Mouse (Mus musculus) ovary, postnatal 10 days (tissue): Measurements from ENCODE around the gene Sec14l1.

ENCODE experiments used
- DNase-seq: peaks from one replicate; pipeline ENCODE4 v3.0.0; 2022; ENCODE audit warnings: low spot score

Sec14l1 gene

DNA sequence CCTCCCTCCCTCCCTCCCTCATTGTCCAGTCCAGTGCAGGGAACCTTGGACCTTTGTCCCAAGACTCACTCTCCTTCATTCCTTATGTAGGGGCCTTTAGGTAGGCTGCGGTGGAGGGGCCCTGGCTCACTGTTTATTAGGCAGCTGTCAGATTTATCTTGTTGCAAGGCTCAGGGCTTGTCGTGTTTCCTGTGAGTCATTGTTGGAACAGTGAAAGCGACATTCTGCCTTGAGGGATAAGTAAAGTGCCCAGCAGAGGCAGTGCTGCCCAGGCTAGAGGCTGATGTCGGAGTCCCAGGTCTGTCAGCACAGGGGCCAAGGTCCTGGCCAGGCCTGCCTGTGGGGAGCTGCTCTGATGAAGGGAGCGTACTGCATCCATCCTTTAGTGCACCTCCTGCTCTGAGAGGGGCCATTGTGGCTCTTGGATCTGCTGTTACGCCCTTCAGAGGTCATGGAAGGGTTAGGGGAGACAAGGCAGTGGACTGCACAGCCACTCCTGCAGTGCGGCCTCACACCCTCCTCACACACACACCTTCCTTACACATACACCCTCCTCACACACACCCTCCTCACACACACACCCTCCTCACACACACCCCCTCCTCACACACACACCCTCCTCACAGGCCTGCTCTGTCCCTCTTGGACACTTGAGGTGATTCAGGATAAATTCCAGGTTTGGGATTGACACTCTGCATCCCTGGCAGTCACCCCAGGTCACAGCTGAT is 39.3 kb downstream of the Sec14l1 start:
- DNase-seq: no peak

DNA sequence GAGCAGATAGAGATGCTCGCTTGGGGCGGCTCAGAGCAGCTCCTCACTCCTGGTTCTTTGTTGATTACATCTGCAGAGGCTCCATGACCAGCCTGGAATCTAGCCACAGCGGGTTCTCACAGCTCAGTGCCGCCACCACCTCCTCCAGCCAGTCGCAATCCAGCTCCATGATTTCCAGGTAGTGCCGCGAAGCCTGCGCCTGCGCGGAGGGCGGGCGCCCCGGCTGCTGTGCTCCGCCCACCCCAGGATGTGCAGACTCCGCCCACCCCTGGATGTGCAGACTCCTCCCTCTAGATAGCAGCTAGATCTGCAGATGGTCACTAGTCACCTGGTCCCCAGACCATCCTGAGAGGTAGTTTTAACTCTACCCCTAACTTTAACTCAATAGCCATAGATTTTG is 41.8 kb downstream of the Sec14l1 start:
- no peak for DNase-seq

DNA sequence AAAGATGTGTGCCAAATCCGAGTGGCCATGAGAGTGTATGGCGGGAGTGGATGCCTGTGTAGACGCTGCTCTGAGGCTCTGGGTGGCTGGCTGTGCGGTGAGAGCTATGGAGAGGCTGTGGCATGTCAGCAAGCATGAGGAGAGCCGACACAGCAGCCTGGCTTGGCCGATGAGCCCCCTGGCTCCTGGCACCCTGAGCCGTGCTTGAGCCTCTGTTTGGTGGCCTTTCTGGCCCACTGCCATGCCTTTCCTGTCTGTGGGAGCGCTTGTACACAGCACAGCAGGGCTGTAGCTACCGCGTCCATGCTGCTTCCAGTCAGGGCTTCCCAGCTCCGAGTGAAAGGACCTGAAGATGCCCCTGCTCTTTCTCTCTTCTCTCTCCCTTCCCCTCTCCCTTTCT is 43.4 kb downstream of the Sec14l1 start:
- DNase-seq: no peak

DNA sequence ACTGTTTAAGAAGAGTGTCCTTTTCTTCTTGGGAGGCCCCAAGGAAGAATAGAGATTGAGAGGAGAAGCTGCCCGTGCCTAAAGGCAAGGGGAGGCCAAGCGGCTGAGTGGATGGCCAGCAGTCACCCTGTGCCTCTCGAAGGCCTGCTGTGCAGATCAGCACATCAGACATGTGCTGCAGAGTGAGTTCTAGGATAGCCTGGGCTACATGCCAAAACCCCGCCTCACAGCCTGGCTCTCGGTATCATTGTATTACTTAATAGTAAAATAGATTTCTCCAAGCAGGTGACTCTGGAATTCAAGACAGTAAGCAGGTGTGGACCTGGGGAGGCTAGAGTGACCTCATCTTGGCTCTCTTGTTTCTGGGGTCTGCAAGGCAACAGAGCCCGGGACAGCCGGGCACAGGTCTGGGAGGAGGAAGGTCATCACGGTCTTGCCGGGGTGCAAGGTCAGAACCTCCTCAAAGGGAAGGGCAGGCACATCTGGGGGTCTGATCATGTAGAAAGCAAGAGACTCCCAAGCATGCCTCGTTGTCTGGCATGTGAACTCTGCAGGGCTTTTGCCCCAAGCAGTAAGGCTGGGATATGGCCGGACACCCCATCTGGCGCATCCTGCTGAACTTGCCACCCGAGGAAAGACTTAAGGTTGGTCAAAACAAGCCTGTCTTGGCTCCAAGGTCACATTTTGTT is 44.4 kb downstream of the Sec14l1 start:
- no peak for DNase-seq

DNA sequence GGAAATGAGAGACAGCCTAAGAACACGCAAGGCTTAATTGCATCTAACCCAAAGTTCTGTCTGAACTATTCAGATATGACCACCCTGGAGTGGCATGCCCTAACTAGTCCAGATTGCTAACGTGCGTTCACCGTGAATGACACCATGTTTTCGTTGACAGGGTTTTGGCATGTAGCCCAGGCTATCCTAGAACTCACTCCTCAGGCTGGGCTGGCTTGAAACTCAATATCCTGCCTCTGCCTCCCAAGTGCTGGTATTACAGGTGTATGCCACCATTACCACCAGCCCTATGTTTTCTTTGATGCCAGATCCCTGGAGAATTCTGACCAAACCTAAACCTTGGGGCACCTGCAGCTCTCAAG is 45.0 kb downstream of the Sec14l1 start:
- no peak for DNase-seq

DNA sequence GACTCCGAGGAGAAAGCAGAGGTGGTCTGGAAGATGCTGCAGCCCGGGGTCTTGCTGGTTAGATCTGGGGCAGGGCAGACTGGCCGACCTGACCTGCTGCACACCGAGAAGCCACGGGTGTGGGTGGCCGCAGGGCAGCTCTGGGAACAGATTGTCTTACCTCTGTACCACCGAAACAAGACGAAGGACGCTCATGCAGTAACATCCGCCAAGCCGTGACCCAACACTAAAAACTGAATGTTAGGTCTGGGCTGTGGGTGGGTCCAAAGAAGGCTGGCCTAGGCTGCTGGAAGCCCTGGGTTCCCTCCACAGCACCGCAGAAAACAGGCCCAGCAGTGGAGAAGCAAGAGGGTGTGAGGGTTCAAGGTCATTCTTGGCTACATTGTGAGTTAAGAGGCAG is 45.8 kb downstream of the Sec14l1 start:
- DNase-seq: no peak

DNA sequence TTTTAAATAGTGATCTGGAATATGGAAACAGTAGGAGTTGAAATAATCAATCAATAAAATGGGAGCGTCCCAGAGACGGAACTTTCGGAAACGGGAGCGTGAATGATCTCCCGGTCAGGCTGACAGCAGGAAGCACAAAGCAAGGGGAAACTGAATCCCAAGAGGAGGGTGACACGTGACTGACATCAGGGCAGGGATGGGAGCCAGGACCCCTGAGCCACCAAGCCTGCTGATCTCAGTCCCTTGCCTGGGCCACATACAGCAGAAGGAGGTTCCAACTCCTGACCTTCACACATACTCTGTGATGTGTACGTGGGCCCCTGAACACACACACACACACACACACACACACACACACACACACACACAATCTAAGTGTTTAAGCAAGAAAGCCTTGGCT is 46.6 kb downstream of the Sec14l1 start:
- no peak for DNase-seq

DNA sequence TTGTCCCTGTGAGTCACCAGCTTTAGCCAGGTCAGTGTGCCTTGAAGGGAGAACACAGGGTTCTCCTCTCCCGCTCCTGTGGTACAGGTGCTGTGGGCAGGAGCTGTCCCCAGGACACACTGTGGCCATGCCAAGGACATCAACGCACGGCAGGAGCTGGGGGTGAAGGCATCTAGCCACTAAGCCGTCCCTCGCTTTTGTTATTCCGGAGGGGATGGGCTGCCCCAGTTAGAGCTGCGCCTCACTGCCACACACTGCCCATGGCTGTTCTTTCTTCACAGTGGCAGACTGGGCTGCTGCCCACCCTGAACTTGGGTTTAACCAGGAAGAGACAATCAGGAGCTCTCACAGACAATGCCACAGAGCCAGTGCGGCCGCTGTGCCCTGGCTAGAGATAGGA is 48.1 kb downstream of the Sec14l1 start:
- DNase-seq: no peak

DNA sequence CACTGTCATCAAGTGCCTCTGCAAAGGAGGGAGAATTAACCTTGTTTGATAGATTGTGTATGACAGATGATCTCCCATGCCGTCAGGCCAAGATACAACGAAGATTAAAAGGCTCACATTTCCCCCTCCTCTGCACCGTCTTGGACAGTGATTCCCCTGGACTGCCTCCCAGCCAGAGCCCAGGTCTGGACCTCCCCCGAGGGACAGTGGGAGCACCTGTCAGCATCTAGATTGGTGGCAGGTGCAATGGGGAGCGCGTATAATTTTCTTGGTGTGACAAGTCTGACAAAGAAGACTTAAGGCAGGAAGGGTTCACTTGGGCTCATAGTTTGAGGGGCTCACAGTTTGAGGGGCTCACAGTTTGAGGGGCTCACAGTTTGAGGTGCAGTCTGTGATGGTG is 48.8 kb downstream of the Sec14l1 start:
- DNase-seq: no peak

DNA sequence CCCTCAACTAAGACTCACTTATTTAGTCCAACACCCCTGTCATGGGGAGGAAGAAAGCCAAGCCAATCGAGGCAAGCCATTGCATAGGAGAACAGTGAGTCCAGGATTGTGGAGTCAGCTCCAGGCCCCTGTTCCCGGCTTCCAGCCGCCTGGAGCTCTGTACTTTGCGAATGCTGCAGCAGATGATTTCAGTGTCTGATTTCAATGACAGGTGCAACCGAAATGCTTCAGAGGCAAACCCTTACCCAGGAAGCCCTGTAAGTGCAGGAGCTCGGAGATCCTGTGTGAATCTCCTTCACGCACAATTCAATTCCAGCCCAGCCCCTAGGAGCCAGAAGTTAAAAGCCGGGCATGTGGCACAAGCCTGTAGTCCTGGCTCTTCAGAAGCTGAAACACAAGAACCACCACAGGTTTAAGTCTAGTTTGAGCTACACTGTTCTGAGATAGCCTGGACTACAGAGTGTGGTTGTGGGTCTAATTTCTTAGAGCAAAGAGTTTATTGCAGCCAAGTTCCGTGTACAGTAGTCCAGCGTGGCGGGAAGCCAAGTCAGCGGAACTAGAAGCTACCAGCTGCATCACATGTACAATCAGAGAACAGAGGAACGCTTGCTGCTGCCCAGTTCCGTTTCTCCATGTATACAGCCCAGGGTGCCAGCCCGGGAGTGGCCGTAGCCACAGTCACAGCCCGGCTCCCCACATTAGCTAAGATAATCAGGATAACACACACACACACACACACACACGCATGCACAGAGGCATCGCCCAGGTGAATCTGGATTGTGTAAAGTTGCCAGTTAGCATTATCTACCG is 53.5 kb downstream of the Sec14l1 start:
- no peak for DNase-seq

DNA sequence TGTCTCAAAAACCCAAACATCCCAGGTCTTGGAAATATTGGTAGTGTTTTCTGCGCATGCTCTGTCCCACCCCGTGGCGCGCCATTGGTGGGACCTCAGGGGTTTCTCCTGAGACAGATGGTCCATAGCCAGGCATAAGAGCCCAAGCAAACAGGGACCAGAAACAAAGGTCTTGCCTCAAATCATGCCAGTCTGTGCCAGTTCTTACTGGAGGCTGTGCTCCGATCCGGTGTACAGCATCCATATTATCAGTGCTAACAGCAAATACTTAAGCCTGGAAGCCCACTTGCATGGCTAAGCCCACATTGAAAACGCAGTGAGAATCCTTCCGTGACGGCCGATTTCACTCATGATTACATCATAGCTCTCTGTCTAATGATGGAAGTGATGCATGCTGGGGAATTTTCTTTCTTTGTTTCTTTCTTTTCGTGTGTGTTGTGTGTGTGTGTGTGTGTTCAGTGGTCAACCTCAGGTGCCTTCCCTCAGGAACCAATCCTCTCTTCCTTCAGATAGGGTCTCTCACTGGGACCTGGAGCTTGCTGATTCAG is 54.2 kb downstream of the Sec14l1 start:
- DNase-seq: no peak

DNA sequence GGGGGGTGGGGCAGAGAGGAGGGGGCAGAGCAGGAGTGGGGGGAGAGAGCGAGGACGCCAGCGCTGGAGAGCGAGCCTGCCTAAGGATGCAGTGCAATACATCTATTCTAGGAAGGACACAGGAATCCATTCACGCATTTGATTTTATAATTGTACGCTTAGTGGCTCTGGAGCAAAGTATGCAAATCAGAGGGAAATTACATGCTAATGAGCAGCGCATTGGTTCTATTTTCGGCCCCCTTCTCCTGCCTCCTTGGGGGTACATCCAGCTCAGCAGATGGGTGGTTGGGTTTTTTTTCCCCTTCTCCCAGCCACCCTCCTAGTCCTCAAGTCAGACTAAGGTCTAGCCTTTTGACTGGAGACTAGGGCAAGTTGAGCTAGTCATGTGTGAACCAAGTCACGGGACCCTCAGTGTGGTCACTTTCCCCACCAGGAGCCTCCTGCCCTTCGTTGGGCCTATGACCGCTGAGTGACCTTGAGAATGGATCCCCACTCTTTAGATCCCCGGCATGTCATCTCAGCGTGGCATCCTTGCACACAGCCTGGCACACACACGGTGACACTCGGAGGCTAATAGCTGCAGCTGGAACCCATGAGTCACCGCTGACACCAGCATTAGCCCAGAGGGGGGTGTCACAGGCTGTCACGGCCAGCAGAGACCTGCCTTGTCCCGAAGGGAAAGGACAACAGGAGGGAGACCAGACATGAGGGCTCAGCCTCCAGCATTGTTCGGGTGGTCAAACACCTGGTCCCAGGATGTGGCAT is 55.0 kb downstream of the Sec14l1 start:
- DNase-seq: no peak

DNA sequence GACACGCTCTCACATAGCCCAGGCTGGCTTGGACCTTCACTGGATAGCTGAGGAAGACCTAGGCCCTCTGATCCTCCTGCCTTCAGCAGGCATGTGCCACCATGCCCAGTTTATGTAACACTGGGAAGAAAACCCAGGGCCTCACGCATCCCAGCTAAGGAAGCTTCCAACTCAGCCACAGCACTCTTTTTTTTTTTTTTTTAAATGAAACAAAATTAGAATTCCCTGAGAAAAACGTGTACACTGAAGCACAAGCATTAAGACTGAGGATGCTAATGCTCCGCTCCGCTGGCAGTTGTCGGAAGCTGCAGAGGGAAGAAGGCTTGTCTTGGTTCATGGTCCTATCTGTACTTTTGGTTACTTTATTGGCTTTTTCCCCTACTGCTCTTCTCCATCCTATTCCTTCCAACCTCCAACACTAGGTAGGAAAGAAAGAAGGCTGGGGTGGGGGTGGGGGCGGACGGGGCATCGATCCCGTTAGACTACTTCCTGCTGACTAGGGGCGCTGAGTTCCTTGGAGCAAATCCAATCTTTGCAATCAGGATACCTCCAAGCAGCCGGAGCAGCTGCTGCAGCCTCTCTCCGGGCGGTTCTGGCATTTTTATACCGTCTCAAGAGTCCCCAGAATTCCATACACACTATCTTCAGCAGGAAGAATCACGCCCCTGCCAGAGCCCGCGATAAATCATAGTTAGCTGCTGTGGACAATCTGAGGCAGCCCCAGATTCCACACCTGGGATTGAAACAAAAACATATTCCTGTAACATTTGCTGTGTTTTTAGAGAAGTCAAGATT is 59.3 kb downstream of the Sec14l1 start:
- no peak for DNase-seq

DNA sequence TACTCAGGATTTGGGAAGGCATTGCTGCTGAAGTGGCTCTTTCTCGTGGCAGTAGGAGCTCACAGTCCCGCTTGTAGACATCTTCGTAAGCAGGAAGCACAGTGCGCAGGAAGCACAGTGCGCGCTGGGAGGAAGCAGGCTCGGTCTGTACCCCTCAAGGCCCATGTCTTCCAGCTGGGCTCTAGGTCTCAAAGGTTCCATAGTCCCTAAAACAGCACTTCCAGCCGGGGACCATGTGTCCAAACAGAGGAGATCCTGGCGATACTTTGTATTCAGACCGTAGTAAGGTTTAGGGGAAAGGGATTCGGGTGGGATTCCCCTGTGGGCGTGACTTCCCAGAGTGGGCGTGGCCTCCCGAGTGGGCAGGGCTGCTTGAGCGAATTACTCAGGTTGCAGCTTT is 60.0 kb downstream of the Sec14l1 start:
- DNase-seq: peak; percentile 23

DNA sequence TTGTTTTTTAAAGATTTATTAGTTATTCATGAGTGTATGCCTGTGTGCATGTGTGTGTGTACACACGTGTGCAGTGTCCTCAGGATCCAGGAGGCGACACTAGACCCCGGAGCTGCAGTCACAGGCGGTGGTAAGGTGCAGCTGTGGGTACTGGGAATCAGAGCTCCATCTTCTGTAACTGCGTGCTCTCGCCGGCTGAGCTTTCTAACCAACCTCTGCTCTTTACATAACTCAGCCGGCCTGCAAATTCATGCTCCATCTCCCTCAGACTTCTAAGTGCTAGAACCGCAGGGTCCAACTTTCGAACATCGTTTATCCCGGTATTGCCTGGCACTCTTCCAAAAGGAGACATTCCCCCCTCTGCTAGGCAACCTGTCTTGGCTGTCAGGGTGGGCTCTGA is 60.5 kb downstream of the Sec14l1 start:
- no peak for DNase-seq

DNA sequence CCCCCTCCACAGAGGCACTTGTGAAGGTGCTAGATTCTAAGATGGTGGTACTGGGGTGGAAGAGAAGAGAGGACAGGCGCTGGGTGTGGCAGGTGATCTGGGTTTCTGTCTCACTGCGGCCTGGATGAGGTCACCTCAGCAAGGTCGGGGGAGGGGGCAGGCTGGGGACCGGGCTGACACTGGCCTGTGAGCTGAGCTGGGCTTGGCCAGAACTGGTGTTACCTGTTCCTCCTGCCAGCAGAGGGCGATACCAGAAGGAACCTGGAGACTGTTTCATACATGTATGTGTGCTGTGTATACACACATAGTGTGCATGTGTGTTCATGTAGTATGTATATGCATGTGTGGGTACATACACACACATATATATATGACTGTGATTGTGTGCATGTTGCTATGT is 61.3 kb downstream of the Sec14l1 start:
- DNase-seq: no peak

DNA sequence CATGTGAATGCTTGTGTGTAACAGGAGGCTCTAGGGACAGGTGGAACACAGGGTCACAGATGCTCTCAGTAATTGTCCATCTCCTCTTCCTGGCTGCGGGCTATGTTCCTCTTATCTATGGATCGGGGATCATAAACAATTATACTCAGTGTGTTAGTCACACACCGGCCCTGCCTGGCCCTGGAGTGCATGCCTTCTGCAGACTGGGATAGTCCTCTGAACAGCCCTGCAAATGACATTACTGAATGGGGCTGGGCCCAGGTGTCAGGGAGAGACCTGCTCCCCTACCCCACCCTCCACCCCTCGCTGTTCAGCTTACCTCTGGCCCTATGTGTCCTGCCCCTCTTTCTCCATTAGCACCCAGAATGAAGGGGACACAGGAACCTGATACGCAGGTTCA is 61.9 kb downstream of the Sec14l1 start:
- DNase-seq: no peak

DNA sequence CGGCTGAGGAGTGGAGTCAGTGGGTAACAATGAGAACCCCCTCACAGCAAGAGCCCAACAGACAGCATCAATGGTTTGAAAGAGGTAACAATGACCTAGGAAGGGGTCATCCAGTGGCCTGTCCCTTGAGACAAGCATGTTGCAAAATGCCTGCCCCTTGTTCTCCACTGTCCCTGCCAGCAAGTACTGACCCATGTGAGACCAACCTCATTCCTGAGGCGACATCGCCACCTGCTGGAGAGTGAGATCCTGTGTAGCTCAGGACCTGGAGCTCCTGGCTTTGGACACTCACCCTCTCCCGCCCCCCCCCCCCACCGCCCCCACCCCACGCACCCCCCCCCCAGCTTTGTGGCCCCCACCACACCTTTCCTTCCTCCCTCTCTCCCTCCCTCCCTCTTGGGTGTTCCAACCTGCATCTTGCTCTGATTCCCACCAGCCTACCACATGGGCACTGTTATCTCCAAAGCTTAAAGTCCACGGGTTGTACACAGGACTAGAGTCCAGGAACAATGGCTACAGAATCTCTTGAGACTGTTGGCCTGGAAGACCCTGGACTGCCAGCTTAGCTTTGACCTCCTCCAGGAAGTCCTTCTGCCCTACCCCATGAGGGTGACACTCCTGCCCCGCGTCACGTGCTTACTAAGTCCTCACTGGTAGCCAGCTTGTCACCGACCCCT is 62.5 kb downstream of the Sec14l1 start:
- peak; percentile 90 for DNase-seq

DNA sequence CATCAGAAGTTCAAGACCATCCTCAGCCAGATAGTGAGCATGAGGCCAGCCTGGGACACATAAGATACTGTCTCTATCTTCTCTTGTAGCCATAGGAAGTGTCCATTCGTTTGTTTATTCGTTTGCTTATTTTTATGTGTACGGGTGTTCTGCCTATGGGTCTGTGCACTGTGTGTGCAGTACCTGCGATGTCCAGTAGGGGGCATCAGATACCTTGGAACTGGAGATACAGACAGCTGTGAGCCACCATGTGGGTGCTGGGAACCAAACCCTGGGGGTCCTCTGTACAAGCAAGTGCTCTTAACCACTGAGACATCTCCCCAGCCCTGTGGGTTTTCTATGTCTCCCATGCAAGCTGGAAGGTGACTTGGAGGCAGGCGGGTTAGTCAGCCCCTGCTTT is 64.9 kb downstream of the Sec14l1 start:
- DNase-seq: no peak

DNA sequence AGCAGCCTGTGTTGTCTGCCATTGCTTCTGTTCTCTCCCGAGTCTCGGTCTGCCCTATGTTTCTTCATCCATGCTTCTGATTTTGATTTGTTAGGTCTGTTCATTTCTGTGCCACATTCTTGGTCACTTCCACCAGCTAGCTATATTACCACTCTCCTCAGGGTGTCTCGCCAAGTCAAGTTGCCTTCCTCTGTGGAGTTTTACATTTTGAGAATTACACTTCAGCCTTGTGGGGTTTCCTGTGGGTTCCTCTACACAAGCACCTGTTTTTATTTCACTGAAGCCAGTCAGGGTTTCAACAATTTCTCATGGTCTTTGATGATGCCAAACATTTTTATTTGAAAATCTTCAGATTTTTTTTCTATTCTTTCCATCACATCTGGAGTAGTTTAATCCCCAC is 67.8 kb downstream of the Sec14l1 start:
- DNase-seq: no peak

DNA sequence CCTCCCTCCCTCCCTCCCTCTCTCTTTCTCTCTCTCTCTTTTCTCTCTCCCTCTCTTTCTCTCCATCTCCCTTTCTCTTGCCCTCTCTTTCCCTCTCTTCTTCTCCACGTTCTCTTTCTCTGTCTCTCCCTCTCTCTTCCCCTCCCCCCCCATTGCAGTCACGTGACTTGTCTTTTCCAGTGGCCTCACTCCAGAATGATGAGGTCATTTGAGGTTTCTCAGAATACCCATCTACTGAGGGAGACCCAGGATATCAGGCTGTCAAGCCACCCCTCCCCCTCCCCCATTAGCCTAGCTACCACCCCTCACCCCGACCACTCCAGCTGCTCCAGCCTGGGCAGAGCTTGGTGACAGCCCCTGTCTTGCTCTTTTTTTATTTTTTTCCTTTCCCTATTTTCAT is 68.3 kb downstream of the Sec14l1 start:
- DNase-seq: no peak
